Mouse (Mus musculus) liver, postnatal 0 days (tissue): ENCODE measurements at regions not wholly inside any gene's neighbourhood (a gene's known extent, or its start where the extent isn't known, plus 50 kb on each side); places are given as distances from the start of the nearest gene placed in this dataset.

Experiments
- CTCF ChIP-seq: sonication (generic); IDR thresholded peaks from 2 replicates; pipeline ENCODE4 v1.5.1; 2016; ENCODE audit warnings: antibody characterized with exemption, low read depth
- EP300 ChIP-seq: IDR thresholded peaks from 2 replicates; pipeline ENCODE4 v1.6.1; 2016; ENCODE audit warnings: antibody characterized with exemption, low read depth, mild to moderate bottlenecking

GRCm38 (mm10) chr13:11210109-11210508 is 849.5 kb upstream of the Chrm3 start:
- TF ChIP-seq CTCF, result no peak
- no peak for TF ChIP-seq EP300
